Mouse (Mus musculus): ENCODE measurements around the gene Krcc1.

- no peak for TF ChIP-seq CTCF (IDR thresholded peaks at IDR 0.05; ENCODE audit: borderline replicate concordance, extremely low read depth, insufficient read depth, insufficient read length)
- TF ChIP-seq POLR2A (IDR thresholded peaks at IDR 0.05; ENCODE audit: borderline replicate concordance, extremely low read depth, insufficient read depth, insufficient read length, poor library complexity, severe bottlenecking): no peak
Observed at GRCm38 (mm10) chr6:71235944-71236343, 35.5 kb upstream of the Krcc1 start.
